Mouse (Mus musculus) heart, embryonic 13.5 days (tissue): ENCODE measurements around the gene Ccdc159. TPM values are rescaled to one million over a fixed set of nuclear protein-coding genes. Genes with fewer than 3 reads are reported as not detected.

Experiments used
- ATAC-seq: fragments of 200-750 bp; cut with Nextera tagmentation; 2 replicates; pipeline ENCODE4 v1.8.0; 2017; ENCODE audit warnings: moderate TSS enrichment; ENCODE audit not compliant: insufficient number of reproducible peaks, low FRiP score, low TSS enrichment; ENCODE audit errors: extremely low read depth
- H3K27ac ChIP-seq: fragments of 300-500 bp; sonication (generic); replicated peaks from 2 replicates; pipeline ENCODE4 v1.5.1; 2015; ENCODE audit warnings: moderate library complexity, mild to moderate bottlenecking, inconsistent platforms
- H3K27me3 ChIP-seq: fragments of 300-500 bp; sonication (generic); replicated peaks from 2 replicates; pipeline ENCODE4 v1.6.1; 2015; ENCODE audit warnings: mild to moderate bottlenecking, inconsistent platforms
- H3K36me3 ChIP-seq: fragments of 300-500 bp; sonication (generic); 2 replicates; pipeline ENCODE4 v1.6.1; 2015; ENCODE audit warnings: mild to moderate bottlenecking, inconsistent platforms
- H3K4me1 ChIP-seq: fragments of 300-500 bp; sonication (generic); 2 replicates; pipeline ENCODE4 v1.6.1; 2015; ENCODE audit warnings: inconsistent platforms
- H3K4me2 ChIP-seq: fragments of 300-500 bp; sonication (generic); 2 replicates; pipeline ENCODE4 v1.6.1; 2015; ENCODE audit warnings: inconsistent platforms, mild to moderate bottlenecking, moderate library complexity
- H3K4me3 ChIP-seq: fragments of 300-500 bp; sonication (generic); 2 replicates; pipeline ENCODE4 v1.5.1; 2015; ENCODE audit warnings: moderate library complexity, mild to moderate bottlenecking, inconsistent platforms
- H3K9ac ChIP-seq: fragments of 300-500 bp; sonication (generic); 2 replicates; pipeline ENCODE4 v1.6.1; 2015; ENCODE audit warnings: inconsistent platforms, mild to moderate bottlenecking, moderate library complexity
- H3K9me3 ChIP-seq: fragments of 300-500 bp; sonication (generic); 2 replicates; pipeline ENCODE4 v1.6.1; 2016; ENCODE audit warnings: inconsistent platforms
- WGBS: fragments of 180-500 bp; shearing (Covaris S2); methylation state at CpG from one replicate; pipeline ENCODE4 v1.1.7; 2015; ENCODE audit warnings: mixed read lengths; 5-methylcytosine and 5-hydroxymethylcytosine counted together
- polyA plus RNA-seq: library from polyadenylated mRNA; unstranded; fragments of >200 nt; fragmentation: Nextera tagmentation; extraction: Ambion mirVana; gene quantifications from 2 replicates; pipeline ENCODE4 v1.2.1, GENCODE M21; 2015

The Ccdc159 gene
- polyA plus RNA-seq, 1 experiment from 2014 or later: 2.6 TPM

DNA sequence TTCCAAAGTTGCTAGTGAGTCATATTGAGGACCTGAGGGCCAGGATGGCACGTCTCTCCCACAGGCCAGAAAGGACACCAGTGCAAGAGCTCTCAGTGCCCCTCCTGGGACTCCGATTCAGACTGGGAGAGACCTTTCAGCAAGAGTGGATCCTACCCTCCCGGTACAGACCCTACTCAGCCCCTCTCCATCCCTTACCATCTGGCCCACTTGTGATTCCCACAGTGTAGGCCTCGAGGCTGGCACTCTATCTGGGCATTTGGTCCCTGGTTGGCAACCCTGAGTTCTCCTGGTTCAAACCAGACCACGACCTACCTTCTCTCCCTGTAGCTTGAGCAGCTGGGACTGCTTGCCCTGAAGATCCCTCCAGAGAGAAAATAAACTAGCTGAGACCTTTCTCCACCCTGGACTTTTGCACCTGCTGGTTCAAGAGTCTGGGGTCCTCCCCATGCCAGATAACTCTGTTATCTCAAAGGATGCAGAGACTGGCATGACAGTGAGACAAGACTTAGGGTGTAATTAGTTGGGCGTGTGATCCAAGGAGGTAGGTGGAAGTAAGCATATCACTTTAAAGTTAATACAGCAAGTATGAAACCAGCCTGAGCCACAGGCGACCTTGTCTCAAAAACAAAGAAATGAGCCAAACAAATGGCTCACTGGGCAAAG, 8.3 kb downstream of the Ccdc159 start:
- Histone ChIP-seq H3K9ac (no peak overlapping the region), H3K27me3 (peaks cover 4% of the 10 kb centered on the region; the same call in 1 of the 2 replicates), H3K27ac (no peak overlapping the region), H3K4me1 (peaks cover 9% of the 10 kb centered on the region), H3K4me3 (no peak overlapping the region), H3K4me2 (no peak overlapping the region), H3K36me3 (no peaks in the 10 kb centered on the region), H3K9me3 (no peaks in the 10 kb centered on the region)
- 77% methylated on average over 7 of the region's 7 CpGs for WGBS
- ATAC-seq: no peak

DNA sequence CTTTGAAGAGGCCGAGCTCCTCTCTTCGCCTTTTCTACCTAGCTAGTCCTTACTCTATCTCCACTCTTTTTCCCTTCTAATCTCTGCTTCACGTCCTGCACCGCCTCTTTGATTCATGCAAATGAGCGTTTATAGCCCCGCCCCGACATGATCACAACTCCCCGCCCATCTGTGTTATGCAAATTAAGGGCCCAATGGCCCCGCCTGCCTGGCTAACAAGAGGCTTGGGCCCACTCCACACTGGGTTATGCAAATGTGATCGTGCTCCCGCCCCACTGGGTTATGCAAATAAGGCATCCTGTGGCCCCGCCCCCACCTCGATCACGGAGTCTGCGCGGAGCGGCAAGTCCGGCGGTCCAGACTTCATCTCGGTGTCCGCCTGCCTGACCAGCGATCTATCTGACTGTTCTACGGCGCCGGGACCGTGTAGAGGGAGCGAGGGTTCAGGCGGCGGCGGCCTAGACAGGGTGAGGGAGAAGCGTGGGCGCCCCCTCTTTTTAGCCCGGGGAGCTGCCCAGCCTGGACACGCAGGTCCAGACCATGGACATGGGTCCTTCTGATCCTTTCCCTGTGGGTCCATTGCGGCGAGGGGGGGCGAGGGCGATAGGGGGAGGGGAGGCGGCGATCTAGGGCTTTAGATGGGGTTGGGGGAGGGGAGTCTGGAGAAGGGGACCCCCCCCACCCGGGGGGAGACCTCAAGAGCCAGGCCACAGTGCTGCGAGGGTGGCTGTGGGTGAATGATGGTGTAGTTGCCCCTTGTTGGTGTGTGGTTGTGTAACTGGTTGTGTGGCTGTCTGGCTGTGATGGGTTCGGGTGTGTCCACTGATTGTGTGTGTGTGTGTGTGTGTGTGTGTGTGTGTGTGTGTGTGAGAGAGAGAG, 9.7 kb downstream of the Ccdc159 start, which contains the start of gene Plppr2:
Gene Plppr2 (plus strand): TSS at position 342 of the 879 bp plus-strand sequence.
- H3K36me3 ChIP-seq: no peaks in the 10 kb centered on the region
- H3K27ac ChIP-seq: peak within 1 kb of the TSS; percentile 37; the same call in 1 of the 2 replicates
- peaks cover 9% of the 10 kb centered on the region for H3K4me1 ChIP-seq
- H3K9me3 ChIP-seq: no peaks in the 10 kb centered on the region
- H3K4me3 ChIP-seq: peak within 1 kb of the TSS; percentile 62
- peaks cover 4% of the 10 kb centered on the region; the same call in 1 of the 2 replicates for H3K27me3 ChIP-seq
- ATAC-seq: peak; percentile 91
- WGBS: 2% methylated on average over 43 of the region's 43 CpGs
- H3K4me2 ChIP-seq: peak within 1 kb of the TSS; percentile 84
- H3K9ac ChIP-seq: peak within 1 kb of the TSS; percentile 83

DNA sequence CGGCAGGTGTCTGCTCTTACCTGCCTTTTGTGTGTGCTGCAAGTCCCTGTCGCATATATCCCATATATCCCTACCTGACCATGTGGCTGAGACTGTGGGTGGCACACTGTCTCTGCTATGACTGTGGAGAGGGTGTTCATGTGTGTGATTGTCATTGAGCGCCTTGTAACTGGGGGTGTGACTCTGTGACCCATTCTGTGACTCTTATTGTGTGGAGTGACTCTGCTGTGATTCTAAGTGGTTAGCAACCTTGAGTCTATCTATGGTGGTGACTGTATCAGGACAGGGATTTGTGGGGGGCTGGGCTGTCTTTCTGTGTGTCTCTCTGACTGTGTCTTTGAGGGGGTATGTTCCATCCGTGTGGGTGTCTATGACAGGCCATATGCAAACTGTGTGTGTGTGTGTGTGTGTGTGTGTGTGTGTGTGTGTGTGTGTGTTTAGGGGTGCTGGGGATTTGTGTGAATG, 10.5 kb downstream of the Ccdc159 start:
- 76% methylated on average over 4 of the region's 4 CpGs for WGBS
- ATAC-seq: no peak
- no peaks in the 10 kb centered on the region for H3K36me3 ChIP-seq
- H3K9ac ChIP-seq: no peak overlapping the region
- H3K4me1 ChIP-seq: peaks cover 9% of the 10 kb centered on the region
- H3K27ac ChIP-seq: no peak overlapping the region
- peaks cover 4% of the 10 kb centered on the region; the same call in 1 of the 2 replicates for H3K27me3 ChIP-seq
- peak overlapping the region; percentile 62 for H3K4me3 ChIP-seq
- H3K9me3 ChIP-seq: no peaks in the 10 kb centered on the region
- peak overlapping the region; percentile 84 for H3K4me2 ChIP-seq

DNA sequence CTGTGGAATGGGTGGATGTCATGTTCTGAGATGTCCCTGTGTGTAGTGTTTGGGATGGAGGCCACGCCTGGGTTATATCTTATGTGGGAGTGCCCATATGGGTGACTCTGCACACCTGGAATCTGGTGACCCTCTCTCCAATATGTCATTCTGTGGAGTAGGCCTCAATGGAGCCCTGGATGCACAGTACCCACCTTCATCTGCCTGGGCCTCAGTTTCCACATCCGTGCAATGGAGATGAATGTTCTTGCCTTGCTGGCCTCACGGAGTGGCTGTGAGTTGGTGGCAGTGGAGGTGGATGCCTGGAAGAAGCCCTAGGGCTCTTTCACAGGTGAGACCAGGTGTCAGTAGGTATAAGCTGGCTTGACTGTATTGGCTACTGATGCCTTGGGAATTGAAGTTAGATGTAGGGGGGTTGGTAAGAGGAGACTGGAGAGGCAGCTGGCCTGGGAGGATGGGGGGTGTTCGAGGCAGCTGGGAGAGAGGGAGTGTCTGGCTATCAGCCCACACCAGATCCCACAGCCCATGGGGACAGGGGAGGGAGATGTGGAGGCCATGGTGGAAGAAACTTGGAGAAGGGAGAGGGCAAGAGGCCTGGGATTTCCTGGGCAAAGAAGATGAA, 11.1 kb downstream of the Ccdc159 start:
- 70% methylated on average over 4 of the region's 4 CpGs for WGBS
- H3K27ac ChIP-seq: no peak overlapping the region
- H3K4me2 ChIP-seq: no peak overlapping the region
- ATAC-seq: no peak
- no peak overlapping the region for H3K9ac ChIP-seq
- H3K4me1 ChIP-seq: peaks cover 9% of the 10 kb centered on the region
- no peaks in the 10 kb centered on the region for H3K9me3 ChIP-seq
- H3K4me3 ChIP-seq: no peak overlapping the region
- H3K36me3 ChIP-seq: no peaks in the 10 kb centered on the region
- H3K27me3 ChIP-seq: peaks cover 7% of the 10 kb centered on the region

DNA sequence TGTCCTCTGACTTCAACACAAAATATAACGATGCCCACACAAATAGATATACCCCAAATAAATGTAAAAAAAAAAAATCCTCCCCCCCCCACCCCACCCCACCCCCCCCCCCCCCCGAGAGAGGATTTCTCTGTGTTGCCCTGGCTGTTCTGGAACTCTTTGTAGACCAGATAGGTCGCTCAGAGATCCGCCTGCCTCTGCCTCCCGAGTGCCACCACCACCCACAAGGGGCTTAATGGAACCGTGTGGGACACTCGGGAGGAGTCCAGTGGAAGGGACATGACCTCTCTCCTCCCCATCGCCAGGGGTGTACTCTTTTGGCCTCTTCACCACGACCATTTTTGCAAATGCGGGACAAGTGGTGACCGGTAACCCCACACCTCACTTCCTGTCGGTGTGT, 15.8 kb downstream of the Ccdc159 start:
- H3K27me3 ChIP-seq: peaks cover 48% of the 10 kb centered on the region
- no peaks in the 10 kb centered on the region for H3K9me3 ChIP-seq
- no peak overlapping the region for H3K27ac ChIP-seq
- H3K4me1 ChIP-seq: peaks cover 13% of the 10 kb centered on the region
- no peak for ATAC-seq
- no peak overlapping the region for H3K9ac ChIP-seq
- no peak overlapping the region for H3K4me2 ChIP-seq
- H3K36me3 ChIP-seq: no peaks in the 10 kb centered on the region
- WGBS: 62% methylated on average over 11 of the region's 12 CpGs
- H3K4me3 ChIP-seq: no peak overlapping the region

DNA sequence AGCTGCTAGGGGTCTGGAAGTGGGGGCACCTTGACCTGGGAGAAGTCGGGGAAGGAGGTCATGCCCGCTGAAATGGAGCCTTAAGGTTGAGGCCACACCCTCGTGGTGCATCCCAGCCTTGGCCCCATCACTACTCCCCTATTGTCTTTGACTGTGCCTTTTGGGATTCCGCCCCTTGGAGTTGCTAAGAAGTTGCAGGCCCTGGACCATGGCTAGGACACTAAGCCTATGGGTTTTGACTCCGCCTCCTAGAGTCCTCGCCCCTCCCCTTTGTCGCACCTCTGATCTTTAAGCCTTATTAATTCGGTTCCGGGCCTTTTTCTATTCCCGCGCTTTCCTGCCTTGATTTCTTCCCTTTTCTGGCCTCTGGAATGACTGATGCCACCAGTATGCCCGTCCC, 16.4 kb downstream of the Ccdc159 start:
- Histone ChIP-seq H3K4me3 (no peak overlapping the region), H3K4me1 (peaks cover 13% of the 10 kb centered on the region), H3K27ac (no peak overlapping the region), H3K4me2 (0 out of 2 replicates have a peak overlapping the region, but pooled peaks have one; percentile 40), H3K36me3 (no peaks in the 10 kb centered on the region), H3K27me3 (peaks cover 54% of the 10 kb centered on the region), H3K9me3 (no peaks in the 10 kb centered on the region), H3K9ac (no peak overlapping the region)
- 35% methylated on average over 12 of the region's 12 CpGs for WGBS
- ATAC-seq: no peak

DNA sequence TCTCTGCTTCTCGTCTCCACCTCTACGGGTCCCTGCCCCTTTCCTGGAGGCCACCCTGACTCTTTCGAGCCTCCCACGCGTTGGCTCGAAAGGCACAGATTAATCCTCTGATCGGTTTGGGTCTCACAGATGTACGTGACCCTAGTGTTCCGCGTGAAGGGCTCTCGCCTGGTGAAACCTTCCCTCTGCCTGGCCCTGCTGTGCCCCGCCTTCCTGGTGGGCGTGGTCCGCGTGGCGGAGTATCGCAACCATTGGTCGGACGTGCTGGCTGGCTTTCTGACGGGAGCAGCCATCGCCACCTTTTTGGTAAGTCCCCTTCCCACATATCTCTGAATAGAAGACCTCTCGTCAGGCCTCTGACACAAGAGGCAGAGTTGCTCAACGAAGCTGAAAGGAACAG, 17.0 kb downstream of the Ccdc159 start:
- Histone ChIP-seq H3K27ac (no peak overlapping the region), H3K9ac (no peak overlapping the region), H3K4me3 (peak overlapping the region; percentile 10), H3K9me3 (no peaks in the 10 kb centered on the region), H3K4me1 (peaks cover 13% of the 10 kb centered on the region), H3K4me2 (peak overlapping the region; percentile 40; the same call in 1 of the 2 replicates), H3K27me3 (peaks cover 61% of the 10 kb centered on the region), H3K36me3 (no peaks in the 10 kb centered on the region)
- WGBS: 11% methylated on average over 23 of the region's 23 CpGs
- ATAC-seq: no peak

DNA sequence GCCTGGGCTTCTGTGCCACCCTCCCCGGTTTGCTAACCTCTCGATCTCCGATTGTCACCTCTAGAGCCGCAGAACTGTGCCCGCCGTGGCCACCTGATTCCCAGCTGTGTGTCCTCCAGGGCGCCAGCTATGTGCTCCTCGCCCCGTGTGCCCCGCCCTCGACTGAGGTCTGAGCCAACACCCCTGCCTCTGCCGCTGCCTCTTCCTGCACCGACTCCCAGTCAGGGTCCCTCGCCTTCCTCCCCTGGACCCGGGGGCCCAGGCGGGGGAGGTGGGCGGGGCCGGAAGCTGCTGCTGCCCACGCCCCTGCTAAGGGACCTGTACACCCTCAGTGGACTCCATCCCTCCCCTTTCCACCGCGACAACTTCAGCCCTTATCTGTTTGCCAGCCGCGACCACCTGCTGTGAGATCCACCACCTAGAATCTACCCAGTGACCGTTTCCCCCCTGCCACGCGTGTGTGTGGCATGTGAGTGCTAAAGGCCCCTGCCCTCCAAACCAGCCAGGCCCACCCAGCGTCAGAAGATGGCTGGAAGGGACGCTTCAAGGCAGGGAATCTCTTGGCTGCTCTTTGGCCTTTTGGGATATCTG, 20.4 kb downstream of the Ccdc159 start:
- H3K9me3 ChIP-seq: no peaks in the 10 kb centered on the region
- no peak overlapping the region for H3K9ac ChIP-seq
- ATAC-seq: no peak
- H3K27ac ChIP-seq: no peak overlapping the region
- WGBS: 5% methylated on average over 28 of the region's 28 CpGs
- H3K36me3 ChIP-seq: no peaks in the 10 kb centered on the region
- peak overlapping the region; percentile 37 for H3K4me2 ChIP-seq
- peaks cover 13% of the 10 kb centered on the region for H3K4me1 ChIP-seq
- peaks cover 69% of the 10 kb centered on the region for H3K27me3 ChIP-seq
- 0 out of 2 replicates have a peak overlapping the region, but pooled peaks have one; percentile 2 for H3K4me3 ChIP-seq

DNA sequence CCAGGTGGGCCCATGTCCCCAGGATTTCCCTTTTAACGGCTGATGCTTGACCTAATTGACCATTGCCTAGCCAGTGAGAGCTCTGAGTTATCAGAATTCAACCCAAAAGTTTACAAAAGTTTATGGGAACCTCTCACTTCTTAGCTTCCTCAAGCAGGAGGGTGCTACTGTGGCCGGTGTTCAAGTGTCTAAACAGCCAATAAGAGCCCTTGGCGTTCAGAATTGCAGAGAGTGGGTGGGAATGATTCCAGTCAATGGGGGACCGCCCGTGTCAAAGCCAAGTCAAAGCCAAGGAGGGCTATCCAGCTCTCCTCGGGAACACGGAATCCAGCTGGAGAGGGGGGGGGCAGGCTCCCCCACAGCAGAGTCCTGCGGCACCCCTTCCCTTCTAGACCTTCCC, 20.9 kb downstream of the Ccdc159 start:
- ATAC-seq: no peak
- H3K27ac ChIP-seq: no peak overlapping the region
- H3K27me3 ChIP-seq: peaks cover 68% of the 10 kb centered on the region
- no peaks in the 10 kb centered on the region for H3K9me3 ChIP-seq
- no peaks in the 10 kb centered on the region for H3K36me3 ChIP-seq
- no peak overlapping the region for H3K9ac ChIP-seq
- H3K4me2 ChIP-seq: 0 out of 2 replicates have a peak overlapping the region, but pooled peaks have one; percentile 37
- no peak overlapping the region for H3K4me3 ChIP-seq
- WGBS: 48% methylated on average over 8 of the region's 8 CpGs
- peaks cover 13% of the 10 kb centered on the region for H3K4me1 ChIP-seq

DNA sequence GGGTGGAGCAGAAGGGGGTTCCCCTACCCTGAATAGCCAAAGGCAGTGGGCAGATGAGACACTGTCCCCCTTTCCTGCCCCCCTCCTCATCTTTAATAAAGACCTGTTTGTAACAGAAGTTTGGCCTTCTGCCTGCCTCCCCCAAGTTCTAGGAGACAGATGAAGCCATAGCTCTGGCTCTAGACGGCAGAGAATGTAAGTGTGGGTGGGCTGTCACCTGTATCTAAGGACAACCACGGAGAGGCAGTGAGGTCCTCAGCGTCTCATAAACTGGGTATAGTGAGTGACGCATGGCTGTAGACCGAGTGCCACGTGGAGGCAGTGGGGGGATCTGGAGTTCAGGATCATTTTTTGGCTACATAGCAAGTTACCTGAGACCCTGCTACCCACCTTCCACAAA, 21.5 kb downstream of the Ccdc159 start:
- no peak overlapping the region for H3K4me3 ChIP-seq
- no peak overlapping the region for H3K9ac ChIP-seq
- ATAC-seq: no peak
- H3K27me3 ChIP-seq: peaks cover 62% of the 10 kb centered on the region
- no peaks in the 10 kb centered on the region for H3K9me3 ChIP-seq
- H3K4me2 ChIP-seq: no peak overlapping the region
- WGBS: 63% methylated on average over 6 of the region's 6 CpGs
- H3K27ac ChIP-seq: no peak overlapping the region
- no peaks in the 10 kb centered on the region for H3K36me3 ChIP-seq
- peaks cover 13% of the 10 kb centered on the region for H3K4me1 ChIP-seq

DNA sequence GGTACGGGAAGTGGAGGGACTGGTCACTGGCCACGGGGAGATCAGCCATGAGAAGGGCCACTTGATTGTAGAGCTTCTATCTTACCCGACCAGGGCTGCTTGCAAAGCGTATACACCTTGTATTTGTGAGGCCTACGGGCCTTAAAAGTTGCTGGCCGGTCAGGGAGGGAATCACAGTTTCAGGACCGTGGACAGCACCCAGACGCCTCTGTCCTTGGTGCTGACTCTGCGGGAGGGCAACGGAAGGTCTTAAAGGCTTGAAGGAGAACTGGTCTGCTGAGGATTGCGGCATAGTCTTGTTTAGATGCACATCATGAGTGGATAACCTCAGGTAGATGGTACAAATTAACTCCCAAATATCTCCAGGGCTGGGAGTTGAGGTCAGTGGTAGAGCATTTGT, 23.1 kb downstream of the Ccdc159 start:
- Histone ChIP-seq H3K9me3 (no peaks in the 10 kb centered on the region), H3K9ac (no peak overlapping the region), H3K4me2 (no peak overlapping the region), H3K27ac (no peak overlapping the region), H3K36me3 (no peaks in the 10 kb centered on the region), H3K27me3 (peaks cover 48% of the 10 kb centered on the region), H3K4me3 (no peak overlapping the region), H3K4me1 (peaks cover 16% of the 10 kb centered on the region; the same call in 1 of the 2 replicates)
- ATAC-seq: no peak
- WGBS: 15% methylated on average over 11 of the region's 11 CpGs
